8 mouse cellular contexts compared by ENCODE assay signal in the genomic region with DNA sequence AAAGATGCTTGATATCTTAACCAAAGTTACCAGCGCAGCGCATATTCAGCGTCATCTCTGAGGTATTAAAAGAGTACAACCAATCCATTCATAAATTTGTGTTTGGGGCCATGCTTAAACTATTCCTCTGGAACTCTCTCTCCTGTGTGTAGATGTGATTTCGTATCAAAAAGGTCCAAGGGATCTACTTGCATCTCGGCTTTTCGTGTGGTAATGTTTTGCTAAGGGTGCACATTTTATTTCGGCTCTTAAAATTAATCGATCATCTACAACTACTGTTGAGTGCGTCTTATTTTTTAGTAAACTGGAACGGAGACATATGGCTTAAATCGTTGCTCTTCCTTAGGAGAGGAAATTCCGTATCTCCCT. TPM values are rescaled to one million over a fixed set of nuclear protein-coding genes. Genes with fewer than 3 reads are reported as not detected.
DNase-seq lines count a peak whose midpoint lies in the region; ATAC-seq and TF ChIP-seq lines count a peak whose summit lies in the region.
"Had no signal": no experiment of that assay in that cellular context is flagged by ENCODE, and none has a peak within 500 bp of the region (broad histone marks: within the 10 kb centered on the region; RNA-seq: fewer than 3 reads in every experiment).

No protein-coding gene starts in this region.

- no peak for TF ChIP-seq POLR2A in spleen, adult 2 months (IDR thresholded peaks at IDR 0.05; ENCODE audit: low read depth, low read length)

- no peaks in the 10 kb centered on the region for H3K27me3 ChIP-seq in spleen, adult 2 months (ENCODE audit: control insufficient read depth, insufficient read depth, low read length)
- no peaks in the 10 kb centered on the region for H3K27me3 ChIP-seq in forebrain, embryonic 11.5 days (ENCODE audit: control insufficient read depth, insufficient read depth, low read length)
- 0 out of 2 replicates have a peak, but pooled peaks cover 3% of the 10 kb centered on the region for H3K27me3 ChIP-seq in liver, embryonic 11.5 days (replicated peaks; ENCODE audit: control insufficient read depth, insufficient read depth, low read length)

- 3% methylated on average over 12 of the region's 12 CpGs for WGBS in spleen, adult 2 months
- WGBS in forebrain, embryonic 11.5 days: 10% methylated on average over 12 of the region's 12 CpGs
- 9% methylated on average over 12 of the region's 12 CpGs for WGBS in liver, embryonic 11.5 days

- no peaks in the 10 kb centered on the region for H3K36me3 ChIP-seq in spleen, adult 2 months (ENCODE audit: control insufficient read depth, insufficient read depth, low read length)
- H3K36me3 ChIP-seq in forebrain, embryonic 11.5 days (ENCODE audit: control insufficient read depth, insufficient read depth, low read length): no peaks in the 10 kb centered on the region
- no peaks in the 10 kb centered on the region for H3K36me3 ChIP-seq in liver, embryonic 11.5 days (ENCODE audit: control insufficient read depth, insufficient read depth, low read length)

- H3K9ac ChIP-seq in forebrain, embryonic 11.5 days (ENCODE audit: low read length): peak overlapping the region; percentile 89
- peak overlapping the region; percentile 93 for H3K9ac ChIP-seq in liver, embryonic 11.5 days (ENCODE audit: low read depth, low read length)

- H3K4me1 ChIP-seq in spleen, adult 2 months (ENCODE audit: control insufficient read depth, insufficient read depth, insufficient read length): peaks cover 9% of the 10 kb centered on the region; the same call in 1 of the 2 replicates
- H3K4me1 ChIP-seq in forebrain, embryonic 11.5 days (replicated peaks; ENCODE audit: control insufficient read depth, insufficient read depth, low read length): peaks cover 4% of the 10 kb centered on the region; the same call in 1 of the 2 replicates
- peaks cover 13% of the 10 kb centered on the region for H3K4me1 ChIP-seq in liver, embryonic 11.5 days (replicated peaks; ENCODE audit: control insufficient read depth, insufficient read depth, low read length)

- TF ChIP-seq CTCF in spleen, adult 2 months (IDR thresholded peaks at IDR 0.05; ENCODE audit: extremely low read depth, insufficient read depth, insufficient read length, insufficient replicate concordance): no peak

- H3K27ac ChIP-seq in spleen, adult 2 months (ENCODE audit: insufficient read depth, low read length): no peak overlapping the region
- no peak overlapping the region for H3K27ac ChIP-seq in forebrain, embryonic 11.5 days (ENCODE audit: low read depth, low read length)
- H3K27ac ChIP-seq in liver, embryonic 11.5 days (ENCODE audit: low read depth, low read length): no peak overlapping the region

- H3K4me3 ChIP-seq in spleen, adult 2 months (ENCODE audit: extremely low read depth, insufficient read depth, insufficient read length): peak overlapping the region; percentile 89
- peak overlapping the region; percentile 75 for H3K4me3 ChIP-seq in forebrain, embryonic 11.5 days (ENCODE audit: low read depth, low read length)
- H3K4me3 ChIP-seq in liver, embryonic 11.5 days (ENCODE audit: low read depth, low read length): peak overlapping the region; percentile 89

- DNase-seq in spleen, adult 2 months (ENCODE audit: low read depth in 1 of 2, low spot score in 2 of 2): no peak
- no peak for DNase-seq in spleen, adult 12 weeks (ENCODE audit: low spot score)
- DNase-seq in forebrain, embryonic 11.5 days (ENCODE audit: low spot score): no peak
- DNase-seq in liver, embryonic 11.5 days (ENCODE audit: low spot score): no peak
- DNase-seq in yolk sac, embryonic 10.5 days (ENCODE audit: low spot score): peak; percentile 20
- DNase-seq in left cerebral cortex, postnatal 4 days: no peak
- DNase-seq in adrenal gland, postnatal 4 days (ENCODE audit: low spot score in 2 of 2): no peak

- peak overlapping the region; percentile 90 for H3K4me2 ChIP-seq in forebrain, embryonic 11.5 days (ENCODE audit: low read depth, low read length, severe bottlenecking)
- peak overlapping the region; percentile 99 for H3K4me2 ChIP-seq in liver, embryonic 11.5 days

- intact Hi-C loops in left cerebral cortex, postnatal 4 days (cut with DNase I): no loop called here

- ATAC-seq in forebrain, embryonic 11.5 days (replicated peaks; ENCODE audit: low FRiP score): no peak
- no peak for ATAC-seq in liver, embryonic 11.5 days (replicated peaks; ENCODE audit: low FRiP score)

- no peaks in the 10 kb centered on the region for H3K9me3 ChIP-seq in forebrain, embryonic 11.5 days (ENCODE audit: control insufficient read depth, low read length)
- H3K9me3 ChIP-seq in liver, embryonic 11.5 days (ENCODE audit: control insufficient read depth, low read length): no peaks in the 10 kb centered on the region

RNA-seq across cellular contexts. Expression of a gene that starts 0.3 kb away (rescaled TPM):
- 1.9 and 6.8 TPM in 2 replicates for polyA plus RNA-seq in spleen, adult 2 months (2012; rRNA removed)
- 4.9 and 5.0 TPM in 2 replicates for polyA plus RNA-seq in forebrain, embryonic 11.5 days (2014; fragmentation: Nextera tagmentation; extraction: Ambion mirVana)
- polyA plus RNA-seq in liver, embryonic 11.5 days (2014; fragmentation: Nextera tagmentation; extraction: Ambion mirVana): 3.0 and 3.4 TPM in 2 replicates
- total RNA-seq in left cerebral cortex, postnatal 4 days (2021): under 1 TPM; 0.62 to 0.70 TPM
- 1 to 10 TPM; 2.1 to 3.4 TPM for total RNA-seq in adrenal gland, postnatal 4 days (2021)

RNA-seq across cellular contexts. Expression of a gene that starts 21.8 kb away (rescaled TPM):
- polyA plus RNA-seq in spleen, adult 2 months (2012; rRNA removed): not detected in 2 replicates
- polyA plus RNA-seq in forebrain, embryonic 11.5 days (2014; fragmentation: Nextera tagmentation; extraction: Ambion mirVana): not detected in 2 replicates
- polyA plus RNA-seq in liver, embryonic 11.5 days (2014; fragmentation: Nextera tagmentation; extraction: Ambion mirVana): not detected in 2 replicates
- not detected for total RNA-seq in left cerebral cortex, postnatal 4 days (2021)
- not detected for total RNA-seq in adrenal gland, postnatal 4 days (2021)
- total RNA-seq: common myeloid progenitor, adult 5-6 weeks had no signal

RNA-seq across cellular contexts. Expression of a gene that starts 28.9 kb away (rescaled TPM):
- polyA plus RNA-seq in spleen, adult 2 months (2012; rRNA removed): 0.47 TPM in 1 of 2 replicates, not detected in the other
- not detected in 2 replicates for polyA plus RNA-seq in forebrain, embryonic 11.5 days (2014; fragmentation: Nextera tagmentation; extraction: Ambion mirVana)
- not detected in 2 replicates for polyA plus RNA-seq in liver, embryonic 11.5 days (2014; fragmentation: Nextera tagmentation; extraction: Ambion mirVana)
- total RNA-seq in left cerebral cortex, postnatal 4 days (2021): not detected
- total RNA-seq in adrenal gland, postnatal 4 days (2021): not detected
- total RNA-seq: common myeloid progenitor, adult 5-6 weeks had no signal

RNA-seq across cellular contexts. Expression of a gene that starts 38.6 kb away (rescaled TPM):
- polyA plus RNA-seq in spleen, adult 2 months (2012; rRNA removed): not detected in 2 replicates
- not detected in 2 replicates for polyA plus RNA-seq in forebrain, embryonic 11.5 days (2014; fragmentation: Nextera tagmentation; extraction: Ambion mirVana)
- polyA plus RNA-seq in liver, embryonic 11.5 days (2014; fragmentation: Nextera tagmentation; extraction: Ambion mirVana): not detected in 2 replicates
- not detected for total RNA-seq in left cerebral cortex, postnatal 4 days (2021)
- total RNA-seq in adrenal gland, postnatal 4 days (2021): not detected
- total RNA-seq: common myeloid progenitor, adult 5-6 weeks had no signal

RNA-seq across cellular contexts. Expression of a gene that starts 43.8 kb away (rescaled TPM):
- polyA plus RNA-seq in spleen, adult 2 months (2012; rRNA removed): not detected in 2 replicates
- polyA plus RNA-seq in forebrain, embryonic 11.5 days (2014; fragmentation: Nextera tagmentation; extraction: Ambion mirVana): not detected in 2 replicates
- not detected in 2 replicates for polyA plus RNA-seq in liver, embryonic 11.5 days (2014; fragmentation: Nextera tagmentation; extraction: Ambion mirVana)
- total RNA-seq in left cerebral cortex, postnatal 4 days (2021): not detected
- total RNA-seq in adrenal gland, postnatal 4 days (2021): not detected
- total RNA-seq: common myeloid progenitor, adult 5-6 weeks had no signal
